In the genomic region with DNA sequence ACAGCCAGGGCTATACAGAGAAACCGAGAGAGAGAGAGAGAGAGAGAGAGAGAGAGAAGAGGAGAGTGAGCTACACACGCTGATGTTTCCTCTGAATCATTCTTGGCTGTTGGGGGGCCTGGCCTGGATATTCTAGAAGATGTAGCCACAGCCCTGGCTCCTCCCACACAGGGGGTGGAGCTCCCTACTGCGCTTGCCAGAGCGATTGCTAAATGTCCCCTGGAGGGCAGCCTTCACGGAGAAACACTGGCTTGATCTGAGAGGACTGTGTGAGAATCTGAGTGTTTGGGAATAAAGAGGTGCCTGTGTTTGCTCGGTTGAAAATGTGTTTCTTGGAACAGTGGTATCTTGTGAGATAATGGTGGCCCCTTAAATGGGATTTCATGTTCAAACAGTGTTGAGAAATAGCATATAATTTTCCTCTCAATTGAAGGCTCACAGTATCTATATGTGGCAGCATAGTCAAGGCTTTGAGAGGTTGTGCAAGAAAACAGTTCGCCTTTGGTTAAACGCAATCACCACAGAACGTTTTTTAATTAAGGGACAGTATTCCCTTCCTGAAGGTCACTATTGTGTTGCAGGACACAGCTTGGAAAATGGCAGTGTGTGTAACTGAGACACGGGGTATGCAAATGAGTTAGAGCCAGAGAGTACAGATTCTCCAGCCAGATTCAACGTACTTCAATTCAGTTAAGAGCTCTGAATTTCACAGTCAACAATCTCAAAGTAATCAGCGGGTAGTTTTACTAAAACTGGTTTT, we compare ENCODE assay signal across 8 mouse cellular contexts. TPM values are rescaled to one million over a fixed set of nuclear protein-coding genes. Genes with fewer than 3 reads are reported as not detected.
A peak's percentile ranks its signal among the peaks of the same experiment; 100 is the strongest.
DNase-seq lines count a peak whose midpoint lies in the region; ATAC-seq and TF ChIP-seq lines count a peak whose summit lies in the region.

No protein-coding gene starts in this region.

- peak; percentile 69 for DNase-seq in ovary, adult 18-20 months (ENCODE audit: low spot score)
- DNase-seq in ovary, postnatal 10 days (ENCODE audit: low spot score), result no peak
- DNase-seq in adrenal gland, postnatal 10 days, result peak; percentile 90
- DNase-seq in gastrocnemius, adult 2 months, result peak; percentile 87
- DNase-seq in intestine, embryonic 14.5 days (ENCODE audit: low spot score), result no peak
- peak; percentile 61 for DNase-seq in skeletal muscle tissue, adult 2 months (ENCODE audit: low read depth, low spot score)

- H3K9me3 ChIP-seq in intestine, embryonic 14.5 days (ENCODE audit: control insufficient read depth, low read length), result no peaks in the 10 kb centered on the region
- H3K9me3 ChIP-seq in liver, embryonic 12.5 days (replicated peaks), result no peaks in the 10 kb centered on the region

- H3K27me3 ChIP-seq in intestine, embryonic 14.5 days (replicated peaks; ENCODE audit: control insufficient read depth, insufficient read depth, low read length), result no peaks in the 10 kb centered on the region
- H3K27me3 ChIP-seq in liver, embryonic 12.5 days (replicated peaks), result peaks cover 7% of the 10 kb centered on the region; the same call in 1 of the 2 replicates

- H3K27ac ChIP-seq in gastrocnemius, adult 2 months, result no peak overlapping the region
- H3K27ac ChIP-seq in intestine, embryonic 14.5 days (ENCODE audit: low read depth), result no peak overlapping the region
- H3K27ac ChIP-seq in liver, embryonic 12.5 days, result no peak overlapping the region

- H3K4me1 ChIP-seq in intestine, embryonic 14.5 days (replicated peaks; ENCODE audit: control insufficient read depth, insufficient read depth, low read length), result no peaks in the 10 kb centered on the region
- H3K4me1 ChIP-seq in liver, embryonic 12.5 days, result peaks cover 39% of the 10 kb centered on the region

- WGBS in intestine, embryonic 14.5 days, result 51% methylated on average over 12 of the region's 12 CpGs
- 37% methylated on average over 12 of the region's 12 CpGs for WGBS in liver, embryonic 12.5 days (ENCODE audit: insufficient replicate concordance)

- H3K4me2 ChIP-seq in intestine, embryonic 14.5 days (ENCODE audit: low read length), result no peak overlapping the region
- H3K4me2 ChIP-seq in liver, embryonic 12.5 days, result 0 out of 2 replicates have a peak overlapping the region, but pooled peaks have one; percentile 8

- no peaks in the 10 kb centered on the region for H3K36me3 ChIP-seq in intestine, embryonic 14.5 days (ENCODE audit: control insufficient read depth, insufficient read depth, low read length)
- no peaks in the 10 kb centered on the region for H3K36me3 ChIP-seq in liver, embryonic 12.5 days

- intact Hi-C loops in gastrocnemius, adult 2 months (cut with DNase I), result no loop called here

- 0 out of 2 replicates have a peak, but pooled peaks have one; percentile 53 for ATAC-seq in intestine, embryonic 14.5 days (replicated peaks; ENCODE audit: low FRiP score, low TSS enrichment, low read depth)
- ATAC-seq in liver, embryonic 12.5 days, result peak; percentile 88
- no peak for ATAC-seq in activated CD4-positive, CD25-positive, alpha-beta regulatory T cell, adult 4 months

- peak; percentile 32; the same call in 1 of the 2 replicates for TF ChIP-seq CTCF in gastrocnemius, adult 2 months (IDR thresholded peaks at IDR 0.05)

- no peak overlapping the region for H3K4me3 ChIP-seq in gastrocnemius, adult 2 months
- no peak overlapping the region for H3K4me3 ChIP-seq in intestine, embryonic 14.5 days (ENCODE audit: low read depth, low read length)
- no peak overlapping the region for H3K4me3 ChIP-seq in liver, embryonic 12.5 days

- H3K9ac ChIP-seq in intestine, embryonic 14.5 days (ENCODE audit: low read length), result no peak overlapping the region
- 0 out of 2 replicates have a peak overlapping the region, but pooled peaks have one; percentile 4 for H3K9ac ChIP-seq in liver, embryonic 12.5 days

RNA-seq across cellular contexts. Expression of gene Trim2, which starts 49.4 kb away (rescaled TPM):
- 10 to 100 TPM; 53.1 to 58.5 TPM for total RNA-seq in adrenal gland, postnatal 10 days (2021)
- 1 to 10 TPM; 1.2 to 2.0 TPM for total RNA-seq in gastrocnemius, adult 2 months (2021)
- 58.1 and 60.4 TPM in 2 replicates for polyA plus RNA-seq in intestine, embryonic 14.5 days (2014; fragmentation: Nextera tagmentation; extraction: Ambion mirVana)
- polyA plus RNA-seq in liver, embryonic 12.5 days (2016; fragmentation: Nextera tagmentation; extraction: Ambion mirVana), result 4.0 and 5.2 TPM in 2 replicates
- 1 to 10 TPM; 1.2 to 2.3 TPM for polyA plus RNA-seq in activated CD4-positive, CD25-positive, alpha-beta regulatory T cell, adult 4 months (2017; shearing (Covaris generic))

Comparison
In these comparisons a context has a peak if more than half of its experiments do, and no peak if none do; other contexts are left out.
1. DNase-seq: peak in ovary, adult 18-20 months (single experiment), adrenal gland, postnatal 10 days (single experiment), gastrocnemius, adult 2 months (single experiment) and skeletal muscle tissue, adult 2 months (single experiment); none in ovary, postnatal 10 days (single experiment) and intestine, embryonic 14.5 days (single experiment).